Mouse (Mus musculus): Measurements from ENCODE around the gene Appbp2. TPM values are rescaled to one million over a fixed set of nuclear protein-coding genes. Genes with fewer than 3 reads are reported as not detected.

The Appbp2 gene
- 44.2 and 64.6 TPM in 2 replicates for polyA plus RNA-seq (2014; fragmentation: Nextera tagmentation; extraction: Ambion mirVana)

DNA sequence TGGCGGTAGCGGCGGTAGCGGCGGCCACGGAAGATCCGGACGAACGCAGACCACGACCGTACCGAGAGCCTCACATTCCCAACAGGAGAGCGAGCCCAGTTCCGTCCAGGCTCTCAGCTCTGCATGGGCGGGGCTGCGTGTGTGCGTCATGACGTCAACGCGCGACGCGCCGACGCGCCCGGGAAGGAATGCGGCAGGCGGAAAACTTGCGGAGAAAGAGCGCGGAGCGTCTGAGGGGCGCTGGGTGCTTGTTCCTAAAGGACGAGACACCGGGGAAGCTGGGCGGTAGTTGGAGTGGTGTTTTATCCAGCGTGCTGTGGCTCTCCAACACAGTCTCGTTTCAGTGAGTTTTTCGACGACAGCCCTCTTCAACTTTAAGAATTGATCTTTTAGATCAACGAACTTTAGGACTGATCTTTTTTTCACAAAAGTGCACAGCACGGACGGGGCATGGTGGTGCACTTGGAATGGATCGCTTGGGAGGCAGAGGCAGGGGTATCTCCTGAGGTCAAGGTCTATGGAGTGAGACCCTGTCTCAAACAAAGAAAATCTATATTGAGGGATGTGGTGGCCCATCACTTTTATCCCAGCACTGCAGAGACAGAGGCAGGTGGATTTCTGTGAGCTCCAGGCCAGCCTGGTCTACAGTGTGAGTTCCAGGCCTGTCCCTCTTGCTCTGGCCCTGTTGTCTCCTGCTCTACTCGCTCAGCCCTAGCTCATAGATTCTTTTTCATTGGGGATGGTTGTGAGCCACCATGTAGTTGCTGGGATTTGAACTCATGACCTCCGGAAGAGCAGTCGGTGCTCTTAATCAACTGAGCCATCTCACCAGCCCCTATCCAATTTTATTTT is at the start of gene Appbp2:
Appbp2 (minus strand) TSS at position 141 of the 852 bp plus-strand sequence.
- H3K4me3 ChIP-seq (ENCODE audit: low read length) = peak within 1 kb of the TSS; percentile 98
- peak within 1 kb of the TSS; percentile 95 for H3K9ac ChIP-seq (ENCODE audit: low read depth, low read length)
- 5% methylated on average over 48 of the region's 48 CpGs for WGBS
- H3K27me3 ChIP-seq (ENCODE audit: control insufficient read depth, insufficient read depth, low read length) = no peaks in the 10 kb centered on the region
- peaks cover 3% of the 10 kb centered on the region; the same call in 1 of the 2 replicates for H3K36me3 ChIP-seq (ENCODE audit: control insufficient read depth, insufficient read depth, low read length)
- H3K4me2 ChIP-seq (replicated peaks; ENCODE audit: low read depth, low read length) = peak within 1 kb of the TSS; percentile 63
- ATAC-seq (ENCODE audit: low FRiP score, low TSS enrichment) = peak; percentile 97
- no peaks in the 10 kb centered on the region for H3K9me3 ChIP-seq (ENCODE audit: control insufficient read depth, low read length)
- peak within 1 kb of the TSS; percentile 99 for H3K27ac ChIP-seq (ENCODE audit: low read depth, low read length)
- H3K4me1 ChIP-seq (ENCODE audit: control insufficient read depth, insufficient read depth, low read length) = peaks cover 10% of the 10 kb centered on the region; the same call in 1 of the 2 replicates

GRCm38 (mm10) chr11:85281219-85281878 is 46.4 kb upstream of the Appbp2 start:
- H3K9ac ChIP-seq (ENCODE audit: low read depth, low read length) = no peak overlapping the region
- H3K27me3 ChIP-seq (ENCODE audit: control insufficient read depth, insufficient read depth, low read length) = no peaks in the 10 kb centered on the region
- no peaks in the 10 kb centered on the region for H3K36me3 ChIP-seq (ENCODE audit: control insufficient read depth, insufficient read depth, low read length)
- no peaks in the 10 kb centered on the region for H3K9me3 ChIP-seq (ENCODE audit: control insufficient read depth, low read length)
- no peaks in the 10 kb centered on the region for H3K4me1 ChIP-seq (ENCODE audit: control insufficient read depth, insufficient read depth, low read length)
- H3K4me3 ChIP-seq (ENCODE audit: low read length) = no peak overlapping the region
- no peak overlapping the region for H3K4me2 ChIP-seq (replicated peaks; ENCODE audit: low read depth, low read length)
- ATAC-seq (ENCODE audit: low FRiP score, low TSS enrichment) = no peak
- H3K27ac ChIP-seq (ENCODE audit: low read depth, low read length) = no peak overlapping the region
- 68% methylated on average over 15 of the region's 15 CpGs for WGBS

GRCm38 (mm10) chr11:85278175-85278574 is 43.2 kb upstream of the Appbp2 start:
- H3K4me3 ChIP-seq (ENCODE audit: low read length) = no peak overlapping the region
- no peaks in the 10 kb centered on the region for H3K36me3 ChIP-seq (ENCODE audit: control insufficient read depth, insufficient read depth, low read length)
- no peak overlapping the region for H3K4me2 ChIP-seq (replicated peaks; ENCODE audit: low read depth, low read length)
- ATAC-seq (ENCODE audit: low FRiP score, low TSS enrichment) = no peak
- no peak overlapping the region for H3K27ac ChIP-seq (ENCODE audit: low read depth, low read length)
- no peaks in the 10 kb centered on the region for H3K9me3 ChIP-seq (ENCODE audit: control insufficient read depth, low read length)
- H3K9ac ChIP-seq (ENCODE audit: low read depth, low read length) = no peak overlapping the region
- H3K27me3 ChIP-seq (ENCODE audit: control insufficient read depth, insufficient read depth, low read length) = no peaks in the 10 kb centered on the region
- 68% methylated on average over 1 of the region's 1 CpGs for WGBS
- H3K4me1 ChIP-seq (ENCODE audit: control insufficient read depth, insufficient read depth, low read length) = no peaks in the 10 kb centered on the region

- no peaks in the 10 kb centered on the region for H3K9me3 ChIP-seq (ENCODE audit: control insufficient read depth, low read length)
- H3K27ac ChIP-seq (ENCODE audit: low read depth, low read length) = no peak overlapping the region
- H3K4me2 ChIP-seq (replicated peaks; ENCODE audit: low read depth, low read length) = no peak overlapping the region
- H3K4me3 ChIP-seq (ENCODE audit: low read length) = no peak overlapping the region
- no peaks in the 10 kb centered on the region for H3K27me3 ChIP-seq (ENCODE audit: control insufficient read depth, insufficient read depth, low read length)
- H3K36me3 ChIP-seq (ENCODE audit: control insufficient read depth, insufficient read depth, low read length) = no peaks in the 10 kb centered on the region
- 67% methylated on average over 5 of the region's 5 CpGs for WGBS
- no peak overlapping the region for H3K9ac ChIP-seq (ENCODE audit: low read depth, low read length)
- ATAC-seq (ENCODE audit: low FRiP score, low TSS enrichment) = no peak
- H3K4me1 ChIP-seq (ENCODE audit: control insufficient read depth, insufficient read depth, low read length) = no peaks in the 10 kb centered on the region
Observed at GRCm38 (mm10) chr11:85277609-85278008, 42.7 kb upstream of the Appbp2 start.

- H3K4me3 ChIP-seq (ENCODE audit: low read length) = no peak overlapping the region
- H3K27ac ChIP-seq (ENCODE audit: low read depth, low read length) = no peak overlapping the region
- no peak overlapping the region for H3K9ac ChIP-seq (ENCODE audit: low read depth, low read length)
- no peaks in the 10 kb centered on the region for H3K9me3 ChIP-seq (ENCODE audit: control insufficient read depth, low read length)
- no peaks in the 10 kb centered on the region for H3K27me3 ChIP-seq (ENCODE audit: control insufficient read depth, insufficient read depth, low read length)
- WGBS = 81% methylated on average over 5 of the region's 5 CpGs
- 0 out of 2 replicates have a peak, but pooled peaks cover 3% of the 10 kb centered on the region for H3K4me1 ChIP-seq (ENCODE audit: control insufficient read depth, insufficient read depth, low read length)
- H3K4me2 ChIP-seq (replicated peaks; ENCODE audit: low read depth, low read length) = no peak overlapping the region
- H3K36me3 ChIP-seq (ENCODE audit: control insufficient read depth, insufficient read depth, low read length) = no peaks in the 10 kb centered on the region
- ATAC-seq (ENCODE audit: low FRiP score, low TSS enrichment) = no peak
Observed at GRCm38 (mm10) chr11:85275151-85275550, 40.2 kb upstream of the Appbp2 start.

DNA sequence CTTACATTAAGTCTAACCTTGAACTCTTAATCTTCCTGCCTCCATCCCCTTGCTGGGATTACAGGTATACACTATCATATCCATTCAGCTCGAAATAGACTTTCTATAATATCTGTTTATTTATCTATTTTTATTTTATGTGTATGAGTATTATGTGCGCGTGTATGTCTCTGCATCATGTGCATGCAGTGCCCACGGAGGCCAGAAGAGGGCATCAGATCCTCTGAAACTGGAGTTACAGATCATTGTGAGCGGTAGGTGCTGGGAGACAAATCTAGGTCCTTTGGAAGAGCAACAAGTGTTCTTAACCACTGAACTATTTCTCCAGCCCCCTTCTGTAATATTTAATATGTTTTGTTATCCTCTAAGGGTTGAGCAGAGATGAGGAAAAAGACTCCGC is 38.4 kb upstream of the Appbp2 start:
- H3K9me3 ChIP-seq (ENCODE audit: control insufficient read depth, low read length) = no peaks in the 10 kb centered on the region
- WGBS = 76% methylated on average over 6 of the region's 6 CpGs
- no peaks in the 10 kb centered on the region for H3K36me3 ChIP-seq (ENCODE audit: control insufficient read depth, insufficient read depth, low read length)
- no peak overlapping the region for H3K4me2 ChIP-seq (replicated peaks; ENCODE audit: low read depth, low read length)
- no peak overlapping the region for H3K27ac ChIP-seq (ENCODE audit: low read depth, low read length)
- H3K9ac ChIP-seq (ENCODE audit: low read depth, low read length) = no peak overlapping the region
- no peak for ATAC-seq (ENCODE audit: low FRiP score, low TSS enrichment)
- H3K4me1 ChIP-seq (ENCODE audit: control insufficient read depth, insufficient read depth, low read length) = 0 out of 2 replicates have a peak, but pooled peaks cover 3% of the 10 kb centered on the region
- H3K27me3 ChIP-seq (ENCODE audit: control insufficient read depth, insufficient read depth, low read length) = no peaks in the 10 kb centered on the region
- no peak overlapping the region for H3K4me3 ChIP-seq (ENCODE audit: low read length)

DNA sequence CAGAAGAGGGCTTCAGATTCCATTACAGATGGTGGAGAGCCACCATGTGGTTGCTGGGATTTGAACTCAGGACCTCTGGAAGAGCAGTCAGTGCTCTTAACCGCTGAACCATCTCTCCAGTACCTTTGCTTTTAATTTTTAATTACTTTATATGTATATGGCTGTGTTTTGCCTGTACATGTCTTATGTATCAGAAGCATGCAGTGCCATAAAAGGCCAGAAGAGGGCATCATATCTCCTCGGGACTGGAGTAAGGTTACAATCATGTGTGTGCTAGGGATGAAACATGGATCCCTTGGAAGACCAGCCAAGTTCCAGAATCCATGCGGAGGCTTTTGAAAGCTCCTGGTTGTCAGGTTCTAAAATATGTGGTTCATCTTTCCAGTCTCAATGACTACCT is 35.7 kb upstream of the Appbp2 start:
- WGBS = 59% methylated on average over 3 of the region's 3 CpGs

GRCm38 (mm10) chr11:85267393-85267792 is 32.5 kb upstream of the Appbp2 start:
- Histone ChIP-seq H3K27me3 (ENCODE audit: control insufficient read depth, insufficient read depth, low read length) (no peaks in the 10 kb centered on the region), H3K36me3 (ENCODE audit: control insufficient read depth, insufficient read depth, low read length) (no peaks in the 10 kb centered on the region), H3K4me2 (replicated peaks; ENCODE audit: low read depth, low read length) (no peak overlapping the region), H3K27ac (ENCODE audit: low read depth, low read length) (no peak overlapping the region), H3K9ac (ENCODE audit: low read depth, low read length) (no peak overlapping the region), H3K9me3 (ENCODE audit: control insufficient read depth, low read length) (no peaks in the 10 kb centered on the region), H3K4me1 (ENCODE audit: control insufficient read depth, insufficient read depth, low read length) (0 out of 2 replicates have a peak, but pooled peaks cover 3% of the 10 kb centered on the region), H3K4me3 (ENCODE audit: low read length) (no peak overlapping the region)
- WGBS = 81% methylated on average over 1 of the region's 1 CpGs
- ATAC-seq (ENCODE audit: low FRiP score, low TSS enrichment) = no peak

More for the DNA sequence above, 35.7 kb upstream of the Appbp2 start:
- H3K4me2 ChIP-seq (replicated peaks; ENCODE audit: low read depth, low read length) = no peak overlapping the region
- H3K4me3 ChIP-seq (ENCODE audit: low read length) = no peak overlapping the region
- no peak overlapping the region for H3K27ac ChIP-seq (ENCODE audit: low read depth, low read length)
- no peaks in the 10 kb centered on the region for H3K27me3 ChIP-seq (ENCODE audit: control insufficient read depth, insufficient read depth, low read length)
- H3K9ac ChIP-seq (ENCODE audit: low read depth, low read length) = no peak overlapping the region
- H3K36me3 ChIP-seq (ENCODE audit: control insufficient read depth, insufficient read depth, low read length) = no peaks in the 10 kb centered on the region
- H3K4me1 ChIP-seq (ENCODE audit: control insufficient read depth, insufficient read depth, low read length) = 0 out of 2 replicates have a peak, but pooled peaks cover 3% of the 10 kb centered on the region
- no peak for ATAC-seq (ENCODE audit: low FRiP score, low TSS enrichment)
- H3K9me3 ChIP-seq (ENCODE audit: control insufficient read depth, low read length) = no peaks in the 10 kb centered on the region

GRCm38 (mm10) chr11:85264635-85265034 is 29.7 kb upstream of the Appbp2 start:
- H3K9ac ChIP-seq (ENCODE audit: low read depth, low read length) = no peak overlapping the region
- H3K4me3 ChIP-seq (ENCODE audit: low read length) = no peak overlapping the region
- no peak overlapping the region for H3K4me2 ChIP-seq (replicated peaks; ENCODE audit: low read depth, low read length)
- no peaks in the 10 kb centered on the region for H3K36me3 ChIP-seq (ENCODE audit: control insufficient read depth, insufficient read depth, low read length)
- H3K9me3 ChIP-seq (ENCODE audit: control insufficient read depth, low read length) = no peaks in the 10 kb centered on the region
- WGBS = 52% methylated on average over 5 of the region's 5 CpGs
- ATAC-seq (ENCODE audit: low FRiP score, low TSS enrichment) = 0 out of 2 replicates have a peak, but pooled peaks have one; percentile 60
- H3K27ac ChIP-seq (ENCODE audit: low read depth, low read length) = no peak overlapping the region
- no peaks in the 10 kb centered on the region for H3K4me1 ChIP-seq (ENCODE audit: control insufficient read depth, insufficient read depth, low read length)
- no peaks in the 10 kb centered on the region for H3K27me3 ChIP-seq (ENCODE audit: control insufficient read depth, insufficient read depth, low read length)

Data from kidney, embryonic 14.5 days (tissue).